Mouse (Mus musculus): ENCODE results near the gene Izumo4. TPM values are rescaled to one million over a fixed set of nuclear protein-coding genes. Genes with fewer than 3 reads are reported as not detected.

The Izumo4 gene
- polyA plus RNA-seq (2012) = 8.3 and 10.8 TPM in 2 replicates

- no peak for TF ChIP-seq GATA1 (IDR thresholded peaks at IDR 0.05; ENCODE audit: low read length)
Observed at GRCm38 (mm10) chr10:80701721-80702535, at the start of gene Izumo4, which contains the start of gene Mob3a. Izumo4 (plus strand) TSS chr10:80702184. Mob3a (minus strand) TSS chr10:80701977.

- TF ChIP-seq GATA1 (IDR thresholded peaks at IDR 0.05; ENCODE audit: low read length) = no peak
Observed at GRCm38 (mm10) chr10:80653156-80653720, 48.7 kb upstream of the Izumo4 start.

- TF ChIP-seq GATA1 (IDR thresholded peaks at IDR 0.05; ENCODE audit: low read length) = no peak
Observed at GRCm38 (mm10) chr10:80654866-80655265, 47.1 kb upstream of the Izumo4 start.

DNA sequence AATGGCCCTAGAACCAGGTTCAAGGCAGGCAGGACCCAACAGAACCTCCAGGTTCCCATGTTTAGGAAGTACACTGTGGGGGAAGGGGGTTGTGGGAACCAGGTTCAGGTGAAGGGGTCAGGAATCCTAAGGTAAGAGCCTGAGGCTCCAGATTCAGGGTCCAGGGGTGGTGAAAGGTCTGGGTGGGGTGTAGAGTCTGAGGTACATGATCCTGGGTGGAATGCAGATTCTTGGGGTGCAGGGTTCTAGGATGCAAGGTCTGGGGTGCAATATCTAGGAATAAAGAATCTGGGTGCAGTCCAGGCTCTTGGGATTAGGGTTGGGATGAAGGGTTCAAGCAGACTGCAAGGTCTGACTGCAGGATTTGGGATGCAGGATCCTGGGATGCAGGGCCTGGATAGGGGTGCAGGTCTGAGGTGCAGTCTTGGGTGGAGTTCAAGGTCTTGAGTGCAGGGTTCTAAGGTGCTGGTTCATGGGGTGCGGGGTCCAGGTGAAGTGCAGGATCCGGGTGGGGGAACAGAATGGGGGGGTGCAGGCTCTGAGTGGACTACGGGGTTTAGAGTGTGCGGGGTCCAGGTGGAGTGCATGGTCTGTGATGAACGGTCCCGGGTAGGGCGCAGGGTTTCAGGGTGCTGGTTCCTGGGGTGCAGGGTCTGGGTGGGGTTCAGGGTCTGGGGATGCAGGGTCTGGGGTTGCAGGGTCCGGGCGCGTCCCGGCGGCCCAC, 46.4 kb upstream of the Izumo4 start:
- TF ChIP-seq GATA1 (IDR thresholded peaks at IDR 0.05; ENCODE audit: low read length) = no peak

DNA sequence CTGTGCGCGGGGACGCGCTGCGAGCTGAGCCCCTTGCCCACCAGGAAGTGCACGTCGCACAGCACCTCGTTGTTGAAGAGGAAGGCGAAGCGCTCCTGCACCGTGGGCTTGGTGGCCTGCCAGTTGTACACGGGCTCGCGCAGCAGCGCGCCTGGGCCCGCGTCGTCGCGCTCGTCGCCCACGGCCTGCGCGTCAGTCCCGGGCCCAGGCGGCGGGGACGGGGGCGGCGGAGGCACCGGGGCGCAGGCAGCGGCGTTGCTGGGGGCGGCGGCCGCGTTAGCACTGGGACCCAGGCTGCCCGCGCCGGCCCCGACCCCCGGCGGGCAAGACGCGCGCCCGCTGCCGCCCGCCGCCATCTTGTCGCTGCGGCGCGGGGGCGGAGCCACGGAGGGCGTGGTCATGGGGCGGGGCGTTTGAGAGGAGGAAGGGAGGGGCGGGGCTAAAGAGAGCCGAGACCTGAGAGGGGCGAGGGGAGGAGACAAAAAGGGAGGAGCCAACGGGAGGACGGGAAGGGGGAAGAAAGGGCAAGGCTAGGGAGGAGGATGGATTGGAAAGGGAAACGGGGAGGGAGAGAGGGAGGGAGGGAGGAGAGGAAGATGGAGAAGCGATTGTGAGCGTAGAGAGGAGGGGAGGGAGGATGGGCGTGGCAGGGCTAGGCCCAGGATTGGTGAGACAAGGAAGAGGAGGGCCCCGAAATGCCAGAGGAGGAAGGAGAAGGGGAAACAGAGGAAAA, 45.7 kb upstream of the Izumo4 start:
- TF ChIP-seq GATA1 (IDR thresholded peaks at IDR 0.05; ENCODE audit: low read length) = no peak

- no peak for TF ChIP-seq GATA1 (IDR thresholded peaks at IDR 0.05; ENCODE audit: low read length)
Observed at GRCm38 (mm10) chr10:80656863-80657623, 44.9 kb upstream of the Izumo4 start, which contains the start of gene Btbd2. Btbd2 (minus strand) TSS chr10:80657071.

GRCm38 (mm10) chr10:80658194-80658840, 43.7 kb upstream of the Izumo4 start:
- TF ChIP-seq GATA1 (IDR thresholded peaks at IDR 0.05; ENCODE audit: low read length) = no peak

GRCm38 (mm10) chr10:80658841-80659202, 43.2 kb upstream of the Izumo4 start:
- TF ChIP-seq GATA1 (IDR thresholded peaks at IDR 0.05; ENCODE audit: low read length) = no peak

DNA sequence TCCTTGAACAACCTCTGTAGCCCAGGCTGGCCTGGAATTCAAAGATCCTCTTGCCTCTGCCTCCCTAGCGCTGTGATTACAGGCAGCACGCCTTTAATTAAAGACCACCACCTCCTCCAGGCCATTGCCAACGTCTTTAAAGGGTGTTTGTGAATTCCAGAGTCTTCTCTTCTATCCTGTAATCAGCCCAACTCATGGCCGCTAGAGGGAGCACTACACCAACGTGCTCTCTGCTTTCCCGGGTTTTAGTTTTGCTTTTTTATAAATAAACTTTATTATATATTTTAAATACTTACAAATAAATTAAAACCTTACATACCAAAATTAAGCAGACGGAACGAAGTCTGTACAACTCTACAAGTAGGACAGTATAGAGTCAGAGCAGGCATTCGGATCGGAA, 42.8 kb upstream of the Izumo4 start:
- TF ChIP-seq GATA1 (IDR thresholded peaks at IDR 0.05; ENCODE audit: low read length) = no peak

GRCm38 (mm10) chr10:80661149-80661548, 40.8 kb upstream of the Izumo4 start:
- TF ChIP-seq GATA1 (IDR thresholded peaks at IDR 0.05; ENCODE audit: low read length) = no peak

- no peak for TF ChIP-seq GATA1 (IDR thresholded peaks at IDR 0.05; ENCODE audit: low read length)
Observed at GRCm38 (mm10) chr10:80663485-80664196, 38.3 kb upstream of the Izumo4 start.

DNA sequence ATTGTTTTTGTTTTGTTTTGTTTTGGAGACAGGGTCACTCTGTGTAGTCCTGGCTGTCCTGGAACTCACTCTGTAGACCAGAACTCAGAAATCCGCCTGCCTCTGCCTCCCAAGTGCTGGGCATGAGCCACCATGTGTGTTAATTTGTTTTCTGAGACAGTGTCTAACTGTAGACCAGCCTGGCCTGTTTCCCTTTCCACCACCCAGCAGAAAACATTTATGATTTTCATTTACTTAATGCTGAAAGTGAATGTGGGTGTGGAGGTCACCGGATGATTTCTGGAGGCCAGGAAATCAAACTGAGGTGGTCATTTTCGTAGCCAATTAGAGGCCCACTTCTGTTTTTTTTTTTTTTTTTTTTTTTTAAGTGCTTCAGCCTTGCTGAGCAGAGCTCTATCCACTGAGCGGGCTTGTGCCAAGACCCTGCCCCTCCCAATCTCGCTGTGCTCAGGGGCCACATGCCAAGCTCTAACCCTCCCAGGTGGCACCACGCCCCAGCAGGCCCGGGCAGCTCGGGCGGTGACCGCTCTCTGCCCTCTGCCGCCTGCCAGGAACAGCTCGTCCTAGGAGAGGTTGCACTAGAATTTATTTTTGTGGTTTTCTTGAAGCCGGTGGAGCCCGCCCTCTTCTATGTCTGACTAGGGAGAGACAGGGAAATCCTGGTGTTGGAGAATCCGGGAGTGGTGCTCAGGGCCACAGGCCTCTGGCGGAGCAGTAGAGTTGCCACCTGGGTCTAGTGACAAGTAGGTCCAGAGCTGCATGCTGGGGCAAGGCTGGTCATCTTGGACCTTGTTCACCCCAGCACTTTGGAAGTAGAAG, 37.6 kb upstream of the Izumo4 start:
- TF ChIP-seq GATA1 (IDR thresholded peaks at IDR 0.05; ENCODE audit: low read length) = no peak

GRCm38 (mm10) chr10:80665016-80665380, 37.0 kb upstream of the Izumo4 start:
- no peak for TF ChIP-seq GATA1 (IDR thresholded peaks at IDR 0.05; ENCODE audit: low read length)
